Mouse (Mus musculus): Measurements from ENCODE around the gene Sh3bgrl3.

DNA sequence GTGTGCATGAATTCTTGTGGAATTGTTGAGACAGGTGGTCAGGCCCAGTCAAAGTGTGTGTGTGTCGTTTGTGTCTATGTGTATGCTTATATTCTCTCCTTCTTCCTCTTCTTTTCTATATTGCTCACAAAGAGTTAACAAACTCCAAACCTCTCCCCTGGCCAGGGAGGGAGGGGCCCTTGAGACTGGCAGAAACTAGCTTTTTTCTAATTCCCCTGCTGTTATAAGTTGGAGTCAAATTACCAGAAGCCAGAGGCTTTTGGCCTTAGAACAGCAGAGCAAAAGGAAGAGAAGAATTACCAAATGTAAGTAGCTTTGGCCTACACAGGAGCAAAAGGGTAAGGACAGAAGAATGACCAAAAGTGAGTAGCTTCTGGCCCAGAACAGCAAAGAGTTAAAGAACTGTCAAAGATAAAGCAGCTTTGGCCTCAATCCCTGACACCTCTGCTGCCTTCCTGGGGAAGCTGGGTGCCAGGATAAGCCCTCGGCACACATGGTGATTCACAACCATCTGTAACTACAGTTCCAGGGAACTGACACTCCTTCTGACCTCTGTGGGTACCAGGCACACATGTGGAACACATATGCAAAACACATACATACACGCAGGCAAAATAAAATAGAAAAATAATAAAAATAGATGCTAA is 7.8 kb upstream of the Sh3bgrl3 start:
- TF ChIP-seq CTCF (IDR thresholded peaks at IDR 0.05; ENCODE audit: low read depth, low read length) (no peak), POLR2A (IDR thresholded peaks at IDR 0.05; ENCODE audit: extremely low read depth, insufficient read depth, low read length) (no peak)
